Mouse (Mus musculus): ENCODE results near the gene Gm17581.

DNA sequence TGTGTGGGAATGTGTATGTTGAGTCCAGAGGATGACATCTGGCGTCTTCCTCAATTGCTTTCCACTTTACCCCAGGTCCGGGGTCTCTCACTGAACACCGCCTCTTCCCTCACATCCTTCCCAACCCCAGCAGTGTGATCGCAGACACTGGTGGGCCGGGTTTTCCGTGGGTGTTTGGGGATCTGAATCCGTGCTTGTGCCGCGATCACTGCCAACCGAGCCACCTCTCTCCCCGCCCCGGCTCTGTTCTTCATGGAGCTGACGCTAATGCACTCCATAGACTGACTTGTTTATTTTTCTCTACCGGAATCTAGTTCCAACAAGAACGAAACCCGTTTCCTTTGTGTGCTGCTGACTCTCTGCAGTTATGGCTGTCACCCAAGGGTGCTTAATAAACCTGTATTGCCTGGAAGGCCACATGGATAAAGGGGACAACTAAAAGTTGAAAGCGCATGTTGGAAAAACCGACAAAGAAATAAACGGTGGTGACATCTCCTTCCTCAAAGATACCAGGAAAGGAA, 34.2 kb downstream of the Gm17581 start:
- TF ChIP-seq CTCF (IDR thresholded peaks at IDR 0.05; ENCODE audit: borderline replicate concordance, insufficient read depth, low read length) (no peak), POLR2A (IDR thresholded peaks at IDR 0.05; ENCODE audit: low read depth, low read length) (no peak)
